Mouse (Mus musculus) midbrain, embryonic 15.5 days (tissue): Measurements from ENCODE around the gene Glcci1. TPM values are rescaled to one million over a fixed set of nuclear protein-coding genes. Genes with fewer than 3 reads are reported as not detected.

Experiments used
- ATAC-seq: fragments of 200-750 bp; cut with Nextera tagmentation; replicated peaks from 2 replicates; pipeline ENCODE4 v1.8.0; 2017; ENCODE audit warnings: moderate TSS enrichment
- H3K27ac ChIP-seq: fragments of 300-500 bp; sonication (generic); 2 replicates; pipeline ENCODE4 v1.5.1; 2015; ENCODE audit warnings: mild to moderate bottlenecking, inconsistent platforms
- H3K27me3 ChIP-seq: fragments of 300-500 bp; sonication (generic); replicated peaks from 2 replicates; pipeline ENCODE4 v1.6.1; 2015; ENCODE audit warnings: inconsistent platforms
- H3K36me3 ChIP-seq: fragments of 300-500 bp; sonication (generic); replicated peaks from 2 replicates; pipeline ENCODE4 v1.6.1; 2015; ENCODE audit warnings: inconsistent platforms
- H3K4me1 ChIP-seq: fragments of 300-500 bp; sonication (generic); 2 replicates; pipeline ENCODE4 v1.6.1; 2015; ENCODE audit warnings: inconsistent platforms
- H3K4me2 ChIP-seq: fragments of 300-500 bp; sonication (generic); 2 replicates; pipeline ENCODE4 v1.6.1; 2015; ENCODE audit warnings: inconsistent platforms, mild to moderate bottlenecking, moderate library complexity
- H3K4me3 ChIP-seq: fragments of 300-500 bp; sonication (generic); 2 replicates; pipeline ENCODE4 v1.5.1; 2015; ENCODE audit warnings: mild to moderate bottlenecking, inconsistent platforms
- H3K9ac ChIP-seq: fragments of 300-500 bp; sonication (generic); 2 replicates; pipeline ENCODE4 v1.6.1; 2015; ENCODE audit warnings: mild to moderate bottlenecking, inconsistent platforms
- H3K9me3 ChIP-seq: fragments of 300-500 bp; sonication (generic); 2 replicates; pipeline ENCODE4 v1.6.1; 2016; ENCODE audit warnings: inconsistent platforms
- WGBS: fragments of 180-500 bp; shearing (Covaris S2); methylation state at CpG from one replicate; pipeline ENCODE4 v1.1.7; 2015; ENCODE audit warnings: mixed read lengths; 5-methylcytosine and 5-hydroxymethylcytosine counted together
- polyA plus RNA-seq: library from polyadenylated mRNA; unstranded; fragments of >200 nt; fragmentation: Nextera tagmentation; extraction: Ambion mirVana; gene quantifications from 2 replicates; pipeline ENCODE4 v1.2.1, GENCODE M21; 2015

Glcci1 gene
- 7.6 and 8.6 TPM in 2 replicates for polyA plus RNA-seq

GRCm38 (mm10) chr6:8509551-8509950, at the start of gene Glcci1:
Glcci1 (plus strand) TSS chr6:8509600.
- 2% methylated on average over 21 of the region's 69 CpGs for WGBS
- no peaks in the 10 kb centered on the region for H3K9me3 ChIP-seq
- peak within 1 kb of the TSS; percentile 92 for H3K9ac ChIP-seq
- peak; percentile 91 for ATAC-seq
- peak within 1 kb of the TSS; percentile 91 for H3K4me3 ChIP-seq
- H3K27me3 ChIP-seq, result no peaks in the 10 kb centered on the region
- no peaks in the 10 kb centered on the region for H3K36me3 ChIP-seq
- peak within 1 kb of the TSS; percentile 99 for H3K27ac ChIP-seq
- peak within 1 kb of the TSS; percentile 80 for H3K4me2 ChIP-seq
- H3K4me1 ChIP-seq, result peaks cover 31% of the 10 kb centered on the region

- Histone ChIP-seq H3K4me3 (no peak overlapping the region), H3K4me2 (no peak overlapping the region), H3K36me3 (no peaks in the 10 kb centered on the region), H3K4me1 (no peaks in the 10 kb centered on the region), H3K27ac (no peak overlapping the region), H3K9ac (no peak overlapping the region), H3K27me3 (no peaks in the 10 kb centered on the region), H3K9me3 (no peaks in the 10 kb centered on the region)
- no peak for ATAC-seq
- WGBS, result 98% methylated on average over 2 of the region's 2 CpGs
Observed at GRCm38 (mm10) chr6:8462447-8462846, 47.0 kb upstream of the Glcci1 start.

- Histone ChIP-seq H3K36me3 (no peaks in the 10 kb centered on the region), H3K9me3 (no peaks in the 10 kb centered on the region), H3K9ac (no peak overlapping the region), H3K4me3 (no peak overlapping the region), H3K4me2 (no peak overlapping the region), H3K27me3 (no peaks in the 10 kb centered on the region), H3K27ac (no peak overlapping the region), H3K4me1 (0 out of 2 replicates have a peak, but pooled peaks cover 6% of the 10 kb centered on the region)
- ATAC-seq, result no peak
- WGBS, result 93% methylated on average over 1 of the region's 1 CpGs
Observed at GRCm38 (mm10) chr6:8465388-8465787, 44.0 kb upstream of the Glcci1 start.

GRCm38 (mm10) chr6:8465985-8466384, 43.4 kb upstream of the Glcci1 start:
- no peaks in the 10 kb centered on the region for H3K27me3 ChIP-seq
- 90% methylated on average over 5 of the region's 5 CpGs for WGBS
- H3K9ac ChIP-seq, result no peak overlapping the region
- H3K4me1 ChIP-seq, result 0 out of 2 replicates have a peak, but pooled peaks cover 6% of the 10 kb centered on the region
- no peak overlapping the region for H3K4me2 ChIP-seq
- no peaks in the 10 kb centered on the region for H3K36me3 ChIP-seq
- ATAC-seq, result no peak
- no peak overlapping the region for H3K27ac ChIP-seq
- H3K9me3 ChIP-seq, result no peaks in the 10 kb centered on the region
- no peak overlapping the region for H3K4me3 ChIP-seq

GRCm38 (mm10) chr6:8467667-8468337, 41.6 kb upstream of the Glcci1 start:
- Histone ChIP-seq H3K27ac (0 out of 2 replicates have a peak overlapping the region, but pooled peaks have one; percentile 8), H3K36me3 (no peaks in the 10 kb centered on the region), H3K4me3 (no peak overlapping the region), H3K9ac (no peak overlapping the region), H3K9me3 (no peaks in the 10 kb centered on the region), H3K4me2 (no peak overlapping the region), H3K27me3 (no peaks in the 10 kb centered on the region), H3K4me1 (0 out of 2 replicates have a peak, but pooled peaks cover 6% of the 10 kb centered on the region)
- 7% methylated on average over 10 of the region's 10 CpGs for WGBS
- peak; percentile 66 for ATAC-seq

- WGBS, result 93% methylated on average over 3 of the region's 3 CpGs
Observed at GRCm38 (mm10) chr6:8469918-8470317, 39.5 kb upstream of the Glcci1 start.

GRCm38 (mm10) chr6:8472125-8472524, 37.3 kb upstream of the Glcci1 start:
- WGBS, result 91% methylated on average over 3 of the region's 3 CpGs
- H3K4me2 ChIP-seq, result no peak overlapping the region
- no peaks in the 10 kb centered on the region for H3K27me3 ChIP-seq

More at GRCm38 (mm10) chr6:8469918-8470317, 39.5 kb upstream of the Glcci1 start:
- H3K27ac ChIP-seq, result no peak overlapping the region
- no peak for ATAC-seq
- 0 out of 2 replicates have a peak, but pooled peaks cover 6% of the 10 kb centered on the region for H3K4me1 ChIP-seq
- H3K4me2 ChIP-seq, result no peak overlapping the region
- H3K36me3 ChIP-seq, result no peaks in the 10 kb centered on the region
- H3K9me3 ChIP-seq, result no peaks in the 10 kb centered on the region
- H3K27me3 ChIP-seq, result no peaks in the 10 kb centered on the region
- H3K4me3 ChIP-seq, result no peak overlapping the region
- no peak overlapping the region for H3K9ac ChIP-seq

GRCm38 (mm10) chr6:8472915-8473314, 36.5 kb upstream of the Glcci1 start:
- WGBS, result 82% methylated on average over 5 of the region's 5 CpGs

More at GRCm38 (mm10) chr6:8472125-8472524, 37.3 kb upstream of the Glcci1 start:
- ATAC-seq, result no peak
- Histone ChIP-seq H3K9me3 (no peaks in the 10 kb centered on the region), H3K36me3 (no peaks in the 10 kb centered on the region), H3K27ac (no peak overlapping the region), H3K4me1 (0 out of 2 replicates have a peak, but pooled peaks cover 6% of the 10 kb centered on the region), H3K4me3 (no peak overlapping the region), H3K9ac (no peak overlapping the region)

GRCm38 (mm10) chr6:8473498-8473897, 35.9 kb upstream of the Glcci1 start:
- ATAC-seq, result no peak
- Histone ChIP-seq H3K9ac (no peak overlapping the region), H3K27ac (no peak overlapping the region), H3K27me3 (no peaks in the 10 kb centered on the region), H3K4me2 (no peak overlapping the region), H3K36me3 (no peaks in the 10 kb centered on the region), H3K4me1 (no peaks in the 10 kb centered on the region), H3K9me3 (no peaks in the 10 kb centered on the region), H3K4me3 (no peak overlapping the region)
- WGBS, result 59% methylated on average over 5 of the region's 5 CpGs

More at GRCm38 (mm10) chr6:8472915-8473314, 36.5 kb upstream of the Glcci1 start:
- Histone ChIP-seq H3K4me2 (no peak overlapping the region), H3K9me3 (no peaks in the 10 kb centered on the region), H3K4me3 (no peak overlapping the region), H3K36me3 (no peaks in the 10 kb centered on the region), H3K4me1 (0 out of 2 replicates have a peak, but pooled peaks cover 2% of the 10 kb centered on the region), H3K27me3 (no peaks in the 10 kb centered on the region), H3K9ac (no peak overlapping the region), H3K27ac (no peak overlapping the region)
- no peak for ATAC-seq

- no peak overlapping the region for H3K4me2 ChIP-seq
- no peaks in the 10 kb centered on the region for H3K4me1 ChIP-seq
- no peak for ATAC-seq
- no peaks in the 10 kb centered on the region for H3K27me3 ChIP-seq
- WGBS, result 82% methylated on average over 3 of the region's 3 CpGs
- no peak overlapping the region for H3K4me3 ChIP-seq
- no peaks in the 10 kb centered on the region for H3K36me3 ChIP-seq
- no peak overlapping the region for H3K27ac ChIP-seq
- no peaks in the 10 kb centered on the region for H3K9me3 ChIP-seq
- H3K9ac ChIP-seq, result no peak overlapping the region
Observed at GRCm38 (mm10) chr6:8474316-8474715, 35.1 kb upstream of the Glcci1 start.

GRCm38 (mm10) chr6:8474820-8475219, 34.6 kb upstream of the Glcci1 start:
- WGBS, result 91% methylated on average over 4 of the region's 4 CpGs
- H3K4me2 ChIP-seq, result no peak overlapping the region
- H3K27me3 ChIP-seq, result no peaks in the 10 kb centered on the region
- no peak overlapping the region for H3K4me3 ChIP-seq
- H3K9me3 ChIP-seq, result no peaks in the 10 kb centered on the region
- ATAC-seq, result no peak
- H3K36me3 ChIP-seq, result no peaks in the 10 kb centered on the region
- H3K4me1 ChIP-seq, result no peaks in the 10 kb centered on the region
- H3K9ac ChIP-seq, result no peak overlapping the region
- H3K27ac ChIP-seq, result no peak overlapping the region

- Histone ChIP-seq H3K9me3 (no peaks in the 10 kb centered on the region), H3K36me3 (no peaks in the 10 kb centered on the region), H3K27me3 (no peaks in the 10 kb centered on the region), H3K4me1 (no peaks in the 10 kb centered on the region), H3K4me3 (no peak overlapping the region), H3K9ac (no peak overlapping the region), H3K4me2 (no peak overlapping the region), H3K27ac (no peak overlapping the region)
- ATAC-seq, result no peak; the same call in 1 of the 2 replicates
- 24% methylated on average over 1 of the region's 1 CpGs for WGBS
Observed at GRCm38 (mm10) chr6:8479176-8479575, 30.2 kb upstream of the Glcci1 start.
